Mouse (Mus musculus) telencephalon, adult 2 months (tissue): Measurements from ENCODE around the gene Elf1.
A peak's percentile ranks its signal among the peaks of the same experiment; 100 is the strongest.

ENCODE experiments used
- DNase-seq: peaks from one replicate; pipeline ENCODE4 v3.0.0-alpha.2; 2011; ENCODE audit warnings: low read depth, low spot score

The Elf1 gene

DNA sequence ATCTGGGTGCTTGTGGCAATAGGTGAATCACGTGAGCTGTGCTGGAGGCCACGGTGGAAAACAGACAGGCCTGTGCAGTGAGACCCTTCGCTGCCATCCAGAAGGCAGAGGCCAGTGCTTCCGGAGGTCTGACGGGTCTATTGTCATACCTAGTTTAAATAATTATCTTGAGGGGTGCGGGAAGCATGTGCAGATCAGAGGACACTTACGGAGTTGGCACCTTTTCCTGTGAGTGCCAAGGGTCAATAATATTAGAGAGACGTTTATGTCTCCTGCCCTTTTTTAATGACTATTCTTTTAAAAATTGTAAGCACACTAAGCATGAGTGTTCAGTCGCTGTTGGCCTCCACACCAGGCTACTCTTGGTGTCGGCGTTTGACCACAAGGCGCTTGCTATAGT lies 8.2 kb downstream of the Elf1 start:
- DNase-seq: no peak

- no peak for DNase-seq
These were observed 9.3 kb downstream of the Elf1 start for GRCm38 (mm10) chr14:79490246-79490645.

GRCm38 (mm10) chr14:79494349-79494748 lies 13.4 kb downstream of the Elf1 start:
- no peak for DNase-seq

DNA sequence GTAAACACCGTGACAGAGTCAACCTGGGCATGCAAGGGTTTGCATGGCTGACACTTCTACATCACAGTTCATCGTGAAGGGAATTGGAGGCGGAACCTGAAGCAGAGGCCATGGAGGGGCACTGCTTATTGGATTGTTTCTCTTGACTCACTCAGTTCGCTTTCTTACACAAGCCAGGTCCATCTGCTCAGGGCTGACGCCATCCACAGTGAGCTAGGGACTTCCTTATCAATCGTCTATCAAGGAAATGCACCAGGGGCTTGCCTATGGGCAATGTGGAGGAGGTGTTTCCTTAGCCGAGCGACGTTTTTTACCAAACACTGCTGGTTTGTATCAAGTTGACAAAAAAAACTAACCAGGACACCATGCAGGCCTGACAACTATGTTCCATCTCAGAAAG lies 18.3 kb downstream of the Elf1 start:
- DNase-seq: no peak

GRCm38 (mm10) chr14:79500756-79501155 lies 19.8 kb downstream of the Elf1 start:
- DNase-seq: no peak

GRCm38 (mm10) chr14:79503371-79504075 lies 22.5 kb downstream of the Elf1 start:
- no peak for DNase-seq

- DNase-seq: no peak
These were observed 23.4 kb downstream of the Elf1 start for GRCm38 (mm10) chr14:79504246-79505006.

DNA sequence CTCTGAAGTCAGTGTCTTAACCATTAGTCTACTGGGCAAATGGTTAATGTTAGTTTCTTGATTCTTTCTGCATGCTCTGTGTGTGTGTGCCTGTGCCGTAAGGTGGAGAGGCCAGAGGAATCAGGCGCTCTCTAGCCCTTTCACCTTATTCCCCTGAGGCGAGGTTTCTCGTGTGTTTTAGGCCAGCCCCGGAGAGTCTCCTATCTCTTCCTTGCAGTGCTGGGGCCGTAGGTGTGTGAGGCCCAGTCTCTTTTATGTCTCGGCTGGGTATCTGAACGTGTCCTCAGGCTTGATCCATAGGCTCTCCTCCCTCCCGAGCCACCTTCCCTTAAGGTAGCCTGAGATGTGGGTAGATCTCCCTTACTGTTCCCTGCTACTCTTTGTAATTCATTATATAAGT lies 25.2 kb downstream of the Elf1 start:
- DNase-seq: no peak

- no peak for DNase-seq
These were observed 26.9 kb downstream of the Elf1 start for GRCm38 (mm10) chr14:79507846-79508245.

- DNase-seq: no peak
These were observed 27.8 kb downstream of the Elf1 start for GRCm38 (mm10) chr14:79508662-79509305.

GRCm38 (mm10) chr14:79511521-79511920 lies 30.5 kb downstream of the Elf1 start:
- no peak for DNase-seq

GRCm38 (mm10) chr14:79513951-79514350 lies 33.0 kb downstream of the Elf1 start:
- DNase-seq: no peak

- DNase-seq: no peak
These were observed 34.1 kb downstream of the Elf1 start for GRCm38 (mm10) chr14:79515100-79515499.

- peak; percentile 12 for DNase-seq
These were observed 34.7 kb downstream of the Elf1 start for GRCm38 (mm10) chr14:79515511-79516242.

- DNase-seq: no peak
These were observed 35.2 kb downstream of the Elf1 start for GRCm38 (mm10) chr14:79516243-79516610.

DNA sequence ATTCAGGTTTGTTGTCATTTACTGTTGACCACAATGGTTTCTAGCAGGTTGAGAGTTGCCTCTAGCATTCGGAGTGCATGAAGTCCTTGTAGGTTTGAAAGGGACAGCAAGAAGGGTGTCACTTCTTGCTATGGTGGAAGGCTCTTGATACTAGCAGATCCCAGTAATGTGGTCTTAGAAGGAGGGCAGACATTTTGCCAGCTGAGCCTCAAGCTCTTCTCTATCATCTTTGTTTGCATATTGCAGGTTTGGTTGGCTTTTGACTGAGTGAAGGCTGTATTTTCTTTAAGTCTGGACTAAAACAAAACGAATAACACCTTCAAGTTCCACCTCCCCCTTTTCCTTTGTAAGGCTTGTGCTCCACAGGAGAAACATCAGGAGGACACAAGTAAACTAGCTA lies 35.8 kb downstream of the Elf1 start:
- DNase-seq: no peak

DNA sequence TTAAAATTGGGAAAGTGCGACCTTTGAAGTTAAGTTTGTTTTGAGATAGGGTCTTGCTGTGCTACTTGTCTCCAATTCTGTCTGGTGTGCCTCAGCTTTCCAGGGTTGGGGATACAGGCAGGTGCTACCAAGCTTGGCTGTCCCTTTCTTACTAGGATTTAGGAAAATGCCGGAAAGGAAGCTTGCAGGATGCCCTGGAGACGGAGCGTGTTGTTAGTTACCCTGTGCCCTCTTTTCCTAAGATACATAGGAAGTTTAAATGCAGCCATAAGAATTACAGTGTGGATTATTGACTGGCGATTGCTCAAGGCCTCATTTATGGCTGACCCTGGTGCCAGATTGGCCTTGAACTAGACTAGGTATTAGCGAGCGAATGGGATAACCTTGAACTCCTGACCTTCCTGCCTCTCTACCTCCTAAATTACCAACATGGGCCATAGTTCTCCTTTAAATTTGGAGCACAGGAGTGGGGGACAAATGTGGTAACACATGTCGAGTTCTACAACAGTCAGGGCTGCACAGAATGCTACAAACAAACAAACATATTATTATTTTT lies 36.3 kb downstream of the Elf1 start:
- DNase-seq: no peak

DNA sequence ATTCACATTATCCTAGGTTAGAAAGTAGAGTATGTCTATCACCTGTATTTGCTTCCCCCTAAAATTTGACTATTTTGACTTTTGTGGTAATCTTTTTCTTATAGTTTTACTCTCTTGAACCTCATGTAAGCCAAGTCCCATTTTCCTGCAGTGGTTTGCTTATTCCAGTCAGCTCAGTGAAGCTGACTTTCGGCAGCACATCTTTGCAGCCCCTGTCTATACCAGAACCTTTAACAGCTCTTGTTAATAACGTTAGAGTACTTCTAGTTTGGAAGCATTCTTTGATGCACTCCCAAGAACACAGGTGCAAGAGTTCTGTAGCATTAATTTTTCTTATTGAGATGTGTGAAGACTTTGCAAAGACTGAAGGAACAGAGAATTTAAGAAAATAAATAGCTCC lies 37.1 kb downstream of the Elf1 start:
- DNase-seq: no peak

- DNase-seq: no peak
These were observed 38.0 kb downstream of the Elf1 start for GRCm38 (mm10) chr14:79518761-79519662.

DNA sequence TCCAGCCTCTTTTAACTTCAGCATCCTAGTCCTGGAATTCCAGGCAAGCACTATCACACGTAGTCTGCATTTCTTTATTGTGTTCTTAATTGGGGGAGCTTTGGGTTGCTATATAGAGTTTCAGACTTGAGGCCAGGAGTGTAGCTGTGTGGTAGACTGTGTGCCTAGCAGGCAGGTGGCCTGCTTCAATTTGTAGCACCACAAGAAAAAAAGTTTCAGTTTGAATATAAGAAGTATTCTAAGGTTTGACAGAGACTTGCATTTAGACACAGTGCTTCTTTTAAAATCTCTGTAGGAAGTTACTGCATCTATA lies 38.6 kb downstream of the Elf1 start:
- no peak for DNase-seq

- DNase-seq: no peak
These were observed 39.6 kb downstream of the Elf1 start for GRCm38 (mm10) chr14:79520612-79521011.
